Mouse (Mus musculus) liver, postnatal 0 days (tissue): ENCODE data around the gene Cblc.

Experiments used
- CTCF ChIP-seq: sonication (generic); IDR thresholded peaks from 2 replicates; pipeline ENCODE4 v1.5.1; 2016; ENCODE audit warnings: antibody characterized with exemption, low read depth
- EP300 ChIP-seq: IDR thresholded peaks from 2 replicates; pipeline ENCODE4 v1.6.1; 2016; ENCODE audit warnings: antibody characterized with exemption, low read depth, mild to moderate bottlenecking

- TF ChIP-seq CTCF (no peak), EP300 (no peak)
Observed at GRCm38 (mm10) chr7:19768251-19768650, 28.4 kb downstream of the Cblc start.
